Mouse (Mus musculus): ENCODE results near the gene Rpl39. TPM values are rescaled to one million over a fixed set of nuclear protein-coding genes. Genes with fewer than 3 reads are reported as not detected.
"Not testable (repeated sequence)": the region's sequence is repeated elsewhere in the genome, so short reads cannot be mapped to it uniquely, and the experiment has no call there.

Gene Rpl39
- total RNA-seq (2021) = 100 to 1,000 TPM; 313 to 327 TPM

- intact Hi-C loops (cut with DNase I) = no loop called here
- peak; percentile 78 for DNase-seq (ENCODE audit: low spot score)
Observed at GRCm38 (mm10) chrX:37084927-37085660, at the start of gene Rpl39. Gene Rpl39 (minus strand): TSS chrX:37085402.

GRCm38 (mm10) chrX:37126671-37127358 is 41.6 kb upstream of the Rpl39 start, which contains the start of gene Nkap:
Gene Nkap (plus strand): TSS chrX:37126795.
- DNase-seq (ENCODE audit: low spot score) = peak; percentile 22
- intact Hi-C loops (cut with DNase I) = loop anchor here (2.0 to 10.0 kb wide), 2 partner anchors 16 to 68 kb away; partner anchors contain the start of genes Ndufa1, Rnf113a1 and Upf3b

GRCm38 (mm10) chrX:37125511-37125910 is 40.3 kb upstream of the Rpl39 start:
- intact Hi-C loops (cut with DNase I) = loop anchor here (10.0 kb wide), 1 partner anchor 69 kb away; the partner anchor contains the start of genes Ndufa1 and Rnf113a1
- no peak for DNase-seq (ENCODE audit: low spot score)

- DNase-seq (ENCODE audit: low spot score) = no peak
- intact Hi-C loops (cut with DNase I) = loop anchor here (10.0 kb wide), 1 partner anchor 75 kb away; the partner anchor contains the start of genes Ndufa1 and Rnf113a1
Observed at GRCm38 (mm10) chrX:37120212-37120611, 35.0 kb upstream of the Rpl39 start.

DNA sequence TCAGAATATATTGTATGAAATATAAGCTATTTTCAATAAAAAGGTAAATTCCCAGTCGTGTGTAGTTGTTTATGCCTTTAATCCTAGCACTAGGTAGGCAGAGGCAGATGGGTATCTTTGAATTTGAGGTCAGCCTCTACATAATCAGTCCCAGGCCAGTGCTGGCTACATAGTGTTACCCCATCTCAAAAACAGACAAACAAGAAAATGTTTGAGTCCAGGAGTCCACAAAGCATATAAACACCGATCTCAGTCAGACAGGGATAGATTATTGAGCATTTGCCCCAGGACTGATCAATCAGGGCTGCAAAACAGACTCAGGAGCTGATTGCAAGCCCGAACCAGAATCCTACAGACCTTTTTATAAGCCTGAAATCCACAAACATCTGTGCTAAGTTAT is 34.4 kb upstream of the Rpl39 start:
- intact Hi-C loops (cut with DNase I) = no loop called here

DNA sequence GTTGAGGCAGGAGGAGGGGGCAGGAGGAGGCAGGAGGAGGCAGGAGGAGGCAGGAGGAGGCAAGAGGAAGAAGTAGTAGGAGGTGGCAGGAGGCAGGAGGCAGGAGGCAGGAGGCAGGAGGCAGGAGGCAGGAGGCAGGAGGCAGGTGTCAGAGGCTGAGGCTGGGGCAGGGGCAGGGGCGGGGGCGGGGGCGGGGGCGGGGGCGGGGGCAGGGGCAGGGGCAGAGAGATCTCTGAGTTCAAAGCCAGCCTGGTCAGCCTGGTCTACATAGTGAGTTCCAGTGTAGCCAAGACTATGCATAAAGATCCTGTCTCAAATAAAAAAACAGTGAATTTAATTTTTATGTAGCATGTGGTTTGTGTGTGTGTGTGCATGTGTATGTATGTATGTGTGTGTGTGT is 31.9 kb upstream of the Rpl39 start:
- intact Hi-C loops (cut with DNase I) = no loop called here
- DNase-seq (ENCODE audit: low spot score) = no peak

More for the DNA sequence above, 34.4 kb upstream of the Rpl39 start:
- DNase-seq (ENCODE audit: low spot score) = no peak

GRCm38 (mm10) chrX:37110881-37111193 is 25.6 kb upstream of the Rpl39 start:
- DNase-seq (ENCODE audit: low spot score) = no peak
- intact Hi-C loops (cut with DNase I) = loop anchor here (2.0 kb wide), 1 partner anchor 16 kb away; the partner anchor contains the start of gene Nkap

DNA sequence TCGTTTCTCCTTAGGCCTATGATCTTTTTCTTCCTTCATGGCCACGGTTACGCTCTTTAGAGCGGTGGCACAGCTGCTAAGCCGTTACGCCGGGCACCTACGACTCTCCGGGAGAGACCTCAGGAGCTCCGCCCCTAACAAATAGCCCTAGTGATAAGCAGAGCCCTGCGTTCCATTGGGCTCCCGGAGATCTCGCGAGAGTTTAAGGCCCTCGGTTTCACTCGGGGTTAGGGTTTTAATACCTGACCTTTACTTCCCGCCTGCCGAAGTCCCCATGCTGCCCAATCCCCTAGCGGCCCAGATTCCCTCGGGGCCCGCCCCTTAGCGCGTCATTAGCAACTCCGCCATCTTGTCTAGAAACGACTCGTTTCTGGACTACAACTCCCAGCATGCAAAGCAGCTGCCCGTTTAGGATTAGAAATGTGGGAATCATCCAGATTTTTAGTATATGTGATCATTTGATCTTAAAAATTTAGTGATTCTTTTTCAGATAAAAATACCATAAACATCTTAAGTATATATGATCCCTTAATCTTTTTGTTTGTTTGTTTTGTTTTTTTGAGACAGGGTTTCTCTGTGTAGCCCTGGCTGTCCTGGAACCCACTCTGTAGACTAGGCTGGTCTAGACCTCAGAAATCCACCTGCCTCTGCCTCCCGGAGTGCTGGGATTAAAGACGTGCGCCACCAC is 25.1 kb upstream of the Rpl39 start, which contains the start of gene Upf3b:
Gene Upf3b (minus strand): TSS at position 130 of the 688 bp plus-strand sequence.
- DNase-seq (ENCODE audit: low spot score) = peak; percentile 90
- intact Hi-C loops (cut with DNase I) = loop anchor here (2.0 kb wide), 1 partner anchor 16 kb away; the partner anchor contains the start of gene Nkap

GRCm38 (mm10) chrX:37109526-37110192 is 24.5 kb upstream of the Rpl39 start:
- no peak for DNase-seq (ENCODE audit: low spot score)
- intact Hi-C loops (cut with DNase I) = loop anchor here (2.0 kb wide), 1 partner anchor 17 kb away; the partner anchor contains the start of gene Nkap

DNA sequence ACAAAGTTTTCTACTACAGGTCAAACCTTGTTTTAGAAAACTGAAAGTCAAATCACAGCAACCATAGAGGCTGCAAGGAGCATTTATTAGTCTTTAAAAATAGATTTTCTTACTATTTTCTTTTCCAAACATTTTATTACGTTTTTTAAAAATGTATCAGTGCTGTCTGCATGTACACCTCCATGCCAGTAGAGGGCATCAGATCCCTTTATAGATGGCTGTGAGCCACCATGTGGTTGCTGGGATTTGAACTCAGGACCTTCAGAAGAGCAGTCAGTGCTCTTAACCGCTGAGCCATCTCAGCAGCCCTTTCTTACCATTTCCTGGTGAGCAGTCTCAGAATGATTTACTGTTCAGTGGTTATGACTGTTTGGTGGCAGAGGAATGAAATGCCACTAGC is 18.6 kb upstream of the Rpl39 start:
- intact Hi-C loops (cut with DNase I) = no loop called here
- DNase-seq (ENCODE audit: low spot score) = no peak

- DNase-seq (ENCODE audit: low spot score) = no peak
- intact Hi-C loops (cut with DNase I) = no loop called here
Observed at GRCm38 (mm10) chrX:37098681-37099080, 13.5 kb upstream of the Rpl39 start.

GRCm38 (mm10) chrX:37095106-37095768 is 10.0 kb upstream of the Rpl39 start:
- intact Hi-C loops (cut with DNase I) = no loop called here
- no peak for DNase-seq (ENCODE audit: low spot score)

- DNase-seq (ENCODE audit: low spot score) = no peak
- intact Hi-C loops (cut with DNase I) = no loop called here
Observed at GRCm38 (mm10) chrX:37091457-37091856, 6.3 kb upstream of the Rpl39 start.

- intact Hi-C loops (cut with DNase I) = no loop called here
- DNase-seq (ENCODE audit: low spot score) = no peak
Observed at GRCm38 (mm10) chrX:37088778-37089177, 3.6 kb upstream of the Rpl39 start.

GRCm38 (mm10) chrX:37085665-37086064 is 463 bp upstream of the Rpl39 start:
- intact Hi-C loops (cut with DNase I) = no loop called here

GRCm38 (mm10) chrX:37084318-37084926 is 780 bp downstream of the Rpl39 start:
- DNase-seq (ENCODE audit: low spot score) = no peak
- intact Hi-C loops (cut with DNase I) = no loop called here

More at GRCm38 (mm10) chrX:37085665-37086064, 463 bp upstream of the Rpl39 start:
- DNase-seq (ENCODE audit: low spot score) = no peak

- intact Hi-C loops (cut with DNase I) = no loop called here
Observed at GRCm38 (mm10) chrX:37081194-37081593, 4.0 kb downstream of the Rpl39 start.

GRCm38 (mm10) chrX:37080345-37080744 is 4.9 kb downstream of the Rpl39 start:
- DNase-seq (ENCODE audit: low spot score); intact Hi-C loops (cut with DNase I): not testable (repeated sequence)

More at GRCm38 (mm10) chrX:37081194-37081593, 4.0 kb downstream of the Rpl39 start:
- no peak for DNase-seq (ENCODE audit: low spot score)

DNA sequence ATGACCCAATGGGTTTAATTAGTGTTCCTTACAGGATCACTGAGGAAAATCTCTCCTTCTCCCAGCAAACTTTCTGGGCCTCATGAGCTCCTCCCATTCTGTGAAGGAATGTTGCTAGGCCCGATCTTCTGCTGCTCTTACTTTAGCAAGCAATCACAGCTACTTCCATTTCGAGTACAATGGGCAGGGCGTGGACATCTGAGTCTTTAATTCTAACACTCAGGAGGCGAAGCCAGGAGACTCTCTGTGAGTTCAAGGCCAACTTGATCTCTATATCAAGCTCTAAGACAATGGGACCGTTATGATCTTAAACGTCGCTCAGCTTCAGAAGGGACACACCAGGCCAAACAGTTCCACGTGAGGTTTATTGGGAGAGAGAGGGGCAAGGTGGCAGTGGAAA is 8.6 kb downstream of the Rpl39 start:
- intact Hi-C loops (cut with DNase I) = no loop called here
- no peak for DNase-seq (ENCODE audit: low spot score)

All from heart, postnatal 25 days (tissue).